ENCODE assay signal across 26 mouse cellular contexts in genomic region chr9:80373304-80373739, GRCm38 (mm10).
DNase-seq lines count a peak whose midpoint lies in the region; ATAC-seq and TF ChIP-seq lines count a peak whose summit lies in the region.
"Had no signal": no experiment of that assay in that cellular context is flagged by ENCODE, and none has a peak within 500 bp of the region (broad histone marks: within the 10 kb centered on the region; RNA-seq: fewer than 3 reads in every experiment).

No protein-coding gene starts in this region.

- ATAC-seq in forebrain, postnatal 0 days: peak; percentile 89
- ATAC-seq in forebrain, embryonic 11.5 days (replicated peaks; ENCODE audit: low FRiP score): no peak
- peak; percentile 58 for ATAC-seq in heart, embryonic 16.5 days (replicated peaks; ENCODE audit: extremely low read depth, insufficient read depth, low FRiP score)
- ATAC-seq in midbrain, postnatal 0 days (ENCODE audit: low FRiP score): no peak; the same call in 1 of the 2 replicates
- ATAC-seq in midbrain, embryonic 15.5 days (replicated peaks): no peak
- peak; percentile 62 for ATAC-seq in megakaryocyte progenitor cell, adult 5-6 weeks (replicated peaks; ENCODE audit: poor library complexity)
- ATAC-seq: forebrain, embryonic 16.5 days; inflammation-experienced regulatory T-cells, adult 6 months; liver, embryonic 12.5 days; Patski had no signal

- DNase-seq in forebrain, postnatal 0 days: peak; percentile 19
- no peak for DNase-seq in forebrain, embryonic 11.5 days (ENCODE audit: low spot score)
- no peak for DNase-seq in heart, adult 2 months
- peak; percentile 26 for DNase-seq in midbrain, postnatal 0 days (ENCODE audit: low spot score)
- DNase-seq in urinary bladder, postnatal 10 days (ENCODE audit: low spot score): no peak
- DNase-seq: adrenal gland, adult 2 months; cerebellum, adult 18-20 months; kidney, adult 18-20 months; kidney, postnatal 4 days; lung, postnatal 36 days; midbrain, embryonic 14.5 days; thymus, adult 2 months; thymus, postnatal 4 days had no signal

- no peaks in the 10 kb centered on the region for H3K4me1 ChIP-seq in forebrain, postnatal 0 days (ENCODE audit: insufficient read depth)
- no peaks in the 10 kb centered on the region for H3K4me1 ChIP-seq in forebrain, embryonic 11.5 days (replicated peaks; ENCODE audit: control insufficient read depth, insufficient read depth, low read length)
- peaks cover 9% of the 10 kb centered on the region for H3K4me1 ChIP-seq in heart, embryonic 16.5 days (ENCODE audit: control insufficient read depth, insufficient read depth, low read length)
- no peaks in the 10 kb centered on the region for H3K4me1 ChIP-seq in heart, adult 2 months (ENCODE audit: control insufficient read depth, insufficient read depth, low read length)
- no peaks in the 10 kb centered on the region for H3K4me1 ChIP-seq in midbrain, postnatal 0 days (ENCODE audit: insufficient read depth, low read length)
- no peaks in the 10 kb centered on the region for H3K4me1 ChIP-seq in midbrain, embryonic 15.5 days
- H3K4me1 ChIP-seq: embryonic facial prominence, embryonic 10.5 days; limb, embryonic 13.5 days; liver, embryonic 12.5 days; lung, embryonic 15.5 days; neural tube, embryonic 13.5 days had no signal

- H3K27me3 ChIP-seq in forebrain, postnatal 0 days (ENCODE audit: insufficient read depth, low read length): no peaks in the 10 kb centered on the region
- no peaks in the 10 kb centered on the region for H3K27me3 ChIP-seq in forebrain, embryonic 11.5 days (ENCODE audit: control insufficient read depth, insufficient read depth, low read length)
- no peaks in the 10 kb centered on the region for H3K27me3 ChIP-seq in heart, embryonic 16.5 days (ENCODE audit: control insufficient read depth, insufficient read depth, low read length)
- H3K27me3 ChIP-seq in heart, adult 2 months (ENCODE audit: control insufficient read depth, insufficient read depth, low read length): no peaks in the 10 kb centered on the region
- no peaks in the 10 kb centered on the region for H3K27me3 ChIP-seq in midbrain, postnatal 0 days (ENCODE audit: insufficient read depth, low read length)
- no peaks in the 10 kb centered on the region for H3K27me3 ChIP-seq in midbrain, embryonic 15.5 days (replicated peaks)
- H3K27me3 ChIP-seq: limb, embryonic 13.5 days; liver, embryonic 12.5 days; lung, embryonic 15.5 days; neural tube, embryonic 13.5 days; Patski had no signal

- H3K27ac ChIP-seq in forebrain, postnatal 0 days (ENCODE audit: low read depth, low read length): no peak overlapping the region
- no peak overlapping the region for H3K27ac ChIP-seq in forebrain, embryonic 11.5 days (ENCODE audit: low read depth, low read length)
- H3K27ac ChIP-seq in heart, embryonic 16.5 days (ENCODE audit: low read length): no peak overlapping the region
- no peak overlapping the region for H3K27ac ChIP-seq in heart, adult 2 months
- H3K27ac ChIP-seq in midbrain, postnatal 0 days (ENCODE audit: low read depth, low read length): no peak overlapping the region
- H3K27ac ChIP-seq in midbrain, embryonic 15.5 days: no peak overlapping the region
- H3K27ac ChIP-seq: embryonic facial prominence, embryonic 10.5 days; limb, embryonic 13.5 days; liver, embryonic 12.5 days; lung, embryonic 15.5 days; neural tube, embryonic 13.5 days had no signal

- no peaks in the 10 kb centered on the region for H3K36me3 ChIP-seq in forebrain, postnatal 0 days (ENCODE audit: insufficient read depth)
- H3K36me3 ChIP-seq in forebrain, embryonic 11.5 days (ENCODE audit: control insufficient read depth, insufficient read depth, low read length): no peaks in the 10 kb centered on the region
- H3K36me3 ChIP-seq in heart, embryonic 16.5 days (ENCODE audit: control insufficient read depth, insufficient read depth): no peaks in the 10 kb centered on the region
- H3K36me3 ChIP-seq in heart, adult 2 months (ENCODE audit: control insufficient read depth, insufficient read depth, low read length): no peaks in the 10 kb centered on the region
- no peaks in the 10 kb centered on the region for H3K36me3 ChIP-seq in midbrain, postnatal 0 days (ENCODE audit: insufficient read depth, low read length)
- no peaks in the 10 kb centered on the region for H3K36me3 ChIP-seq in midbrain, embryonic 15.5 days (replicated peaks)
- H3K36me3 ChIP-seq: embryonic facial prominence, embryonic 10.5 days; G1E; limb, embryonic 13.5 days; liver, embryonic 12.5 days; lung, embryonic 15.5 days; neural tube, embryonic 13.5 days had no signal

- no peak for TF ChIP-seq POLR2A in heart, adult 2 months (IDR thresholded peaks at IDR 0.05; ENCODE audit: insufficient read depth, low read depth, low read length)

- intact Hi-C loops in heart, adult 2 months (cut with DNase I): no loop called here

- no peak for TF ChIP-seq EP300 in heart, adult 2 months (IDR thresholded peaks at IDR 0.05; ENCODE audit: insufficient read depth, low read depth, low read length)

- no peak overlapping the region for H3K4me3 ChIP-seq in forebrain, postnatal 0 days (ENCODE audit: low read depth, low read length)
- no peak overlapping the region for H3K4me3 ChIP-seq in forebrain, embryonic 11.5 days (ENCODE audit: low read depth, low read length)
- no peak overlapping the region for H3K4me3 ChIP-seq in heart, embryonic 16.5 days (ENCODE audit: low read length)
- no peak overlapping the region for H3K4me3 ChIP-seq in heart, adult 2 months
- no peak overlapping the region for H3K4me3 ChIP-seq in midbrain, postnatal 0 days (ENCODE audit: low read depth, low read length)
- no peak overlapping the region for H3K4me3 ChIP-seq in midbrain, embryonic 15.5 days
- H3K4me3 ChIP-seq: embryonic facial prominence, embryonic 10.5 days; limb, embryonic 13.5 days; liver, embryonic 12.5 days; lung, embryonic 15.5 days; myocyte; neural tube, embryonic 13.5 days had no signal

- H3K9me3 ChIP-seq in forebrain, postnatal 0 days (ENCODE audit: low read length): no peaks in the 10 kb centered on the region
- no peaks in the 10 kb centered on the region for H3K9me3 ChIP-seq in forebrain, embryonic 11.5 days (ENCODE audit: control insufficient read depth, low read length)
- H3K9me3 ChIP-seq in heart, embryonic 16.5 days (replicated peaks; ENCODE audit: control insufficient read depth, low read length): no peaks in the 10 kb centered on the region
- H3K9me3 ChIP-seq in midbrain, postnatal 0 days (ENCODE audit: low read length): no peaks in the 10 kb centered on the region
- H3K9me3 ChIP-seq in midbrain, embryonic 15.5 days: no peaks in the 10 kb centered on the region
- H3K9me3 ChIP-seq: embryonic facial prominence, embryonic 10.5 days; G1E; limb, embryonic 13.5 days; liver, embryonic 12.5 days; lung, embryonic 15.5 days; neural tube, embryonic 13.5 days had no signal

- H3K4me2 ChIP-seq in forebrain, postnatal 0 days (ENCODE audit: low read depth): no peak overlapping the region
- H3K4me2 ChIP-seq in forebrain, embryonic 11.5 days (ENCODE audit: low read depth, low read length, severe bottlenecking): no peak overlapping the region
- H3K4me2 ChIP-seq in heart, embryonic 16.5 days (ENCODE audit: low read depth, low read length): peak overlapping the region; percentile 15; the same call in 1 of the 2 replicates
- no peak overlapping the region for H3K4me2 ChIP-seq in midbrain, postnatal 0 days (ENCODE audit: low read depth, low read length, poor library complexity, severe bottlenecking)
- no peak overlapping the region for H3K4me2 ChIP-seq in midbrain, embryonic 15.5 days
- H3K4me2 ChIP-seq: limb, embryonic 13.5 days; liver, embryonic 12.5 days; lung, embryonic 15.5 days; neural tube, embryonic 13.5 days had no signal

- WGBS in forebrain, postnatal 0 days: 86% methylated on average over 5 of the region's 5 CpGs
- WGBS in forebrain, embryonic 11.5 days: 91% methylated on average over 5 of the region's 5 CpGs
- WGBS in heart, embryonic 16.5 days: 44% methylated on average over 5 of the region's 5 CpGs
- 54% methylated on average over 5 of the region's 5 CpGs for WGBS in heart, adult 2 months
- 96% methylated on average over 5 of the region's 5 CpGs for WGBS in midbrain, postnatal 0 days
- WGBS in midbrain, embryonic 15.5 days: 92% methylated on average over 5 of the region's 5 CpGs

- no peaks in the 10 kb centered on the region for H3K79me2 ChIP-seq in heart, adult 2 months (replicated peaks; ENCODE audit: control insufficient read depth, insufficient read depth, low read length)

- no peak for TF ChIP-seq CTCF in forebrain, postnatal 0 days (IDR thresholded peaks at IDR 0.05; ENCODE audit: low read depth)
- no peak for TF ChIP-seq CTCF in heart, adult 2 months (IDR thresholded peaks at IDR 0.05)
- TF ChIP-seq CTCF in midbrain, postnatal 0 days (IDR thresholded peaks at IDR 0.05): no peak

- H3K9ac ChIP-seq in forebrain, postnatal 0 days: no peak overlapping the region
- no peak overlapping the region for H3K9ac ChIP-seq in forebrain, embryonic 11.5 days (ENCODE audit: low read length)
- no peak overlapping the region for H3K9ac ChIP-seq in heart, embryonic 16.5 days (ENCODE audit: low read length)
- H3K9ac ChIP-seq in heart, adult 2 months (ENCODE audit: low read depth, low read length): no peak overlapping the region
- H3K9ac ChIP-seq in midbrain, postnatal 0 days (replicated peaks; ENCODE audit: low read length, poor library complexity, severe bottlenecking): no peak overlapping the region
- H3K9ac ChIP-seq in midbrain, embryonic 15.5 days: no peak overlapping the region
- H3K9ac ChIP-seq: limb, embryonic 13.5 days; liver, embryonic 12.5 days; lung, embryonic 15.5 days; neural tube, embryonic 13.5 days had no signal

Comparison
In these comparisons a context has a peak if more than half of its experiments do, and no peak if none do; other contexts are left out.
1. ATAC-seq: peak in forebrain, postnatal 0 days (single experiment), heart, embryonic 16.5 days (single experiment) and megakaryocyte progenitor cell, adult 5-6 weeks (single experiment); none in forebrain, embryonic 11.5 days (single experiment), midbrain, postnatal 0 days (single experiment) and midbrain, embryonic 15.5 days (single experiment).
2. DNase-seq: peak in forebrain, postnatal 0 days (single experiment) and midbrain, postnatal 0 days (single experiment); none in forebrain, embryonic 11.5 days (single experiment), heart, adult 2 months (0 of 2) and urinary bladder, postnatal 10 days (single experiment).